Mouse (Mus musculus) retina, postnatal 7 days (tissue): ENCODE measurements at regions not wholly inside any gene's neighbourhood (a gene's known extent, or its start where the extent isn't known, plus 50 kb on each side); places are given as distances from the start of the nearest gene placed in this dataset.

ENCODE experiments used
- DNase-seq: peaks from one replicate; pipeline ENCODE4 v3.0.0-alpha.2; 2012; ENCODE audit warnings: low read depth, low spot score

GRCm38 (mm10) chr15:97578046-97578445 lies 127.6 kb downstream of the Rpap3 start:
- no peak for DNase-seq

GRCm38 (mm10) chr15:97577196-97577595 lies 128.4 kb downstream of the Rpap3 start:
- DNase-seq: no peak

- no peak for DNase-seq
Measured at GRCm38 (mm10) chr15:97572639-97573038, 133.0 kb downstream of the Rpap3 start.

GRCm38 (mm10) chr15:97571885-97572284 lies 133.7 kb downstream of the Rpap3 start:
- DNase-seq: no peak

GRCm38 (mm10) chr15:97560096-97560495 lies 145.5 kb downstream of the Rpap3 start:
- DNase-seq: no peak

GRCm38 (mm10) chr15:97558725-97559124 lies 146.9 kb downstream of the Rpap3 start:
- no peak for DNase-seq

GRCm38 (mm10) chr15:97548354-97548753 lies 157.3 kb downstream of the Rpap3 start:
- no peak for DNase-seq

GRCm38 (mm10) chr15:97545034-97545433 lies 160.6 kb downstream of the Rpap3 start:
- no peak for DNase-seq

GRCm38 (mm10) chr15:97541646-97542045 lies 164.0 kb downstream of the Rpap3 start:
- no peak for DNase-seq

GRCm38 (mm10) chr15:97536145-97536544 lies 169.5 kb downstream of the Rpap3 start:
- no peak for DNase-seq

- DNase-seq: no peak
Measured at GRCm38 (mm10) chr15:97534878-97535277, 170.7 kb downstream of the Rpap3 start.

- DNase-seq: no peak
Measured at GRCm38 (mm10) chr15:97533553-97534291, 171.9 kb downstream of the Rpap3 start.

- no peak for DNase-seq
Measured at GRCm38 (mm10) chr15:97532346-97532910, 173.2 kb downstream of the Rpap3 start.

- DNase-seq: no peak
Measured at GRCm38 (mm10) chr15:97528291-97529050, 177.2 kb downstream of the Rpap3 start.

- no peak for DNase-seq
Measured at GRCm38 (mm10) chr15:97520395-97520794, 185.2 kb downstream of the Rpap3 start.

GRCm38 (mm10) chr15:97519919-97520345 lies 185.7 kb downstream of the Rpap3 start:
- DNase-seq: no peak

GRCm38 (mm10) chr15:97517926-97518325 lies 187.7 kb downstream of the Rpap3 start:
- no peak for DNase-seq

GRCm38 (mm10) chr15:97517188-97517587 lies 188.4 kb downstream of the Rpap3 start:
- DNase-seq: no peak

- no peak for DNase-seq
Measured at GRCm38 (mm10) chr15:97515773-97516172, 189.9 kb downstream of the Rpap3 start.

GRCm38 (mm10) chr15:97507656-97508306 lies 197.8 kb downstream of the Rpap3 start:
- no peak for DNase-seq

GRCm38 (mm10) chr15:97507176-97507575 lies 198.4 kb downstream of the Rpap3 start:
- DNase-seq: no peak

- no peak for DNase-seq
Measured at GRCm38 (mm10) chr15:97505715-97506114, 199.9 kb downstream of the Rpap3 start.
